9 mouse cellular contexts compared by ENCODE assay signal in the genomic region with DNA sequence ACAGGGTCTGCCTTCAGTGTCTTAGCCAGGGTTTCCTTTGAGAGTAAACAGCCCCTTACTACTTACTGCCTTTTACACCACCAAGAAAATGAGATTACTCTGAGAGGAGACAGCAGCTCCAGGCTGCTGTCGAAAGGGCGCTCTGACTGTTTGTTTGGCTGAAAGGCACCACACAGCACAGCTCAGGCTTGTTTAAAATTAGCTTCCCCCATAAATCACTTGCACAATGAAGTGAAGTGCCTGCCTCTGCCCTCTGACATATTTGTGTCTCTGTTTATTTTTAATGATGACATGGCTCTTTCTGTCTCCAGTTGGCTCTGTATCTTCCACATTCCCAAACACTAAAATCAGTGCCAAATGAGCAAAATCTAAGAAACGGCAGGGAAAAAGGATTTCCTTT.
DNase-seq lines count a peak whose midpoint lies in the region; ATAC-seq and TF ChIP-seq lines count a peak whose summit lies in the region.
"Had no signal": no experiment of that assay in that cellular context is flagged by ENCODE, and none has a peak within 500 bp of the region (broad histone marks: within the 10 kb centered on the region; RNA-seq: fewer than 3 reads in every experiment).

No protein-coding gene starts in this region.

- peaks cover 5% of the 10 kb centered on the region; the same call in 1 of the 2 replicates for H3K4me1 ChIP-seq in neural tube, embryonic 12.5 days
- H3K4me1 ChIP-seq in limb, embryonic 10.5 days: peaks cover 9% of the 10 kb centered on the region
- H3K4me1 ChIP-seq in stomach, postnatal 0 days (replicated peaks; ENCODE audit: control insufficient read depth, insufficient read depth): no peaks in the 10 kb centered on the region; the same call in 1 of the 2 replicates
- H3K4me1 ChIP-seq: embryonic facial prominence, embryonic 12.5 days had no signal

- WGBS in neural tube, embryonic 12.5 days: 16% methylated on average over 3 of the region's 3 CpGs
- 10% methylated on average over 3 of the region's 3 CpGs for WGBS in limb, embryonic 10.5 days
- WGBS in stomach, postnatal 0 days: 19% methylated on average over 3 of the region's 3 CpGs

- H3K9me3 ChIP-seq in neural tube, embryonic 12.5 days: no peaks in the 10 kb centered on the region
- H3K9me3 ChIP-seq in limb, embryonic 10.5 days (replicated peaks): no peaks in the 10 kb centered on the region
- no peaks in the 10 kb centered on the region for H3K9me3 ChIP-seq in stomach, postnatal 0 days (ENCODE audit: control insufficient read depth, low read length)
- H3K9me3 ChIP-seq: embryonic facial prominence, embryonic 12.5 days had no signal

- no peak overlapping the region for H3K4me3 ChIP-seq in neural tube, embryonic 12.5 days
- no peak overlapping the region for H3K4me3 ChIP-seq in limb, embryonic 10.5 days
- H3K4me3 ChIP-seq in stomach, postnatal 0 days (ENCODE audit: low read depth, low read length): no peak overlapping the region
- H3K4me3 ChIP-seq: embryonic facial prominence, embryonic 12.5 days had no signal

- 0 out of 2 replicates have a peak, but pooled peaks have one; percentile 29 for ATAC-seq in neural tube, embryonic 12.5 days (ENCODE audit: low FRiP score, low read depth)
- ATAC-seq in stomach, postnatal 0 days (ENCODE audit: low FRiP score, low TSS enrichment): peak; percentile 26; the same call in 1 of the 2 replicates

- no peak overlapping the region for H3K9ac ChIP-seq in neural tube, embryonic 12.5 days
- no peak overlapping the region for H3K9ac ChIP-seq in stomach, postnatal 0 days (ENCODE audit: low read length)
- H3K9ac ChIP-seq: embryonic facial prominence, embryonic 12.5 days had no signal

- H3K4me2 ChIP-seq in neural tube, embryonic 12.5 days (replicated peaks): no peak overlapping the region
- H3K4me2 ChIP-seq in stomach, postnatal 0 days (replicated peaks; ENCODE audit: low read depth): no peak overlapping the region
- H3K4me2 ChIP-seq: embryonic facial prominence, embryonic 12.5 days had no signal

- H3K27ac ChIP-seq in neural tube, embryonic 12.5 days: no peak overlapping the region
- H3K27ac ChIP-seq in limb, embryonic 10.5 days: peak overlapping the region; percentile 15; the same call in 1 of the 2 replicates
- H3K27ac ChIP-seq in stomach, postnatal 0 days (replicated peaks): no peak overlapping the region
- H3K27ac ChIP-seq: embryonic facial prominence, embryonic 12.5 days had no signal

- no peak for TF ChIP-seq EP300 in stomach, postnatal 0 days (optimal IDR thresholded peaks at IDR 0.05)

- peak; percentile 45 to 74 for DNase-seq in adrenal gland, adult (ENCODE audit: inconsistent age in 2 of 2, low spot score in 1 of 2)
- DNase-seq in adrenal gland, postnatal 4 days (ENCODE audit: low spot score in 2 of 2): no peak
- DNase-seq in neural tube, embryonic 10.5 days (ENCODE audit: extremely low spot score, low spot score): no peak
- DNase-seq in limb, embryonic 10.5 days (ENCODE audit: low spot score): no peak
- DNase-seq in stomach, postnatal 0 days (ENCODE audit: low spot score): no peak
- DNase-seq in cerebellum, adult 18-20 months: no peak
- DNase-seq in ovary, postnatal 10 days (ENCODE audit: low spot score): no peak

- H3K27me3 ChIP-seq in neural tube, embryonic 12.5 days (replicated peaks): no peaks in the 10 kb centered on the region
- H3K27me3 ChIP-seq in limb, embryonic 10.5 days (ENCODE audit: low read depth, poor library complexity, severe bottlenecking): no peaks in the 10 kb centered on the region
- H3K27me3 ChIP-seq in stomach, postnatal 0 days (ENCODE audit: control insufficient read depth, insufficient read depth, low read length): no peaks in the 10 kb centered on the region
- H3K27me3 ChIP-seq: embryonic facial prominence, embryonic 12.5 days had no signal

- no peak for TF ChIP-seq CTCF in stomach, postnatal 0 days (IDR thresholded peaks at IDR 0.05; ENCODE audit: low read depth)

- H3K36me3 ChIP-seq in neural tube, embryonic 12.5 days: no peaks in the 10 kb centered on the region
- H3K36me3 ChIP-seq in limb, embryonic 10.5 days: no peaks in the 10 kb centered on the region
- H3K36me3 ChIP-seq in stomach, postnatal 0 days (ENCODE audit: control insufficient read depth, insufficient read depth, low read length): no peaks in the 10 kb centered on the region
- H3K36me3 ChIP-seq: embryonic facial prominence, embryonic 12.5 days had no signal

Comparison
In these comparisons a context has a peak if more than half of its experiments do, and no peak if none do; other contexts are left out.
1. DNase-seq: peak in adrenal gland, adult (2 of 2); none in adrenal gland, postnatal 4 days (0 of 2), neural tube, embryonic 10.5 days (single experiment), limb, embryonic 10.5 days (single experiment), stomach, postnatal 0 days (single experiment), cerebellum, adult 18-20 months (0 of 2) and ovary, postnatal 10 days (single experiment).